Mouse (Mus musculus) E14TG2a.4 (cell line): ENCODE data around the gene Nipsnap1.

Experiments
- CTCF ChIP-seq: conservative IDR thresholded peaks from 2 replicates; pipeline ENCODE4 v1.5.1; 2014; ENCODE audit warnings: low read length
- POU5F1 ChIP-seq: IDR thresholded peaks from 2 replicates; pipeline ENCODE4 v1.6.1; 2014; ENCODE audit warnings: low read length, borderline replicate concordance

DNA sequence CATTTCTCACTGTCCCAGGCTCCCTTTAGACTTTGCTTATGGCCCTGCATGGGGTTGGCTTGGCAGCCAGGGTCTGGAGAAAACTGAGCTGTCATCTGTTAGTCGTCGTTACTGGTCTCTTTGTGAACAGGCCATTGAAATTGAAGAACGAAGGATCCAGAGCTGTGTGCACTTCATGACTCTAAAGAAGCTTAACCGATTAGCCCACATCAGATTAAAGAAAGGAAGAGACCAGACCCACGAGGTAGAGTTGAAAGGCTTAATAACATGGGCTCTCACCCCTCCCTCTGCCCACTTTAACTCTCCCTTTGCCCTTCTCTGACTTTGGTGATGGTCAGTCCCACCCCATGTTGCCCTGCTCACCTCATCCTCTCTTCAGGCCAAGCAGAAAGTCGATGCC is 28.2 kb downstream of the Nipsnap1 start:
- TF ChIP-seq CTCF = no peak
- no peak for TF ChIP-seq POU5F1
